Mouse (Mus musculus) right cerebral cortex, postnatal 4 days (tissue): ENCODE measurements around the gene Psmb3.
"Not testable (repeated sequence)": the region's sequence is repeated elsewhere in the genome, so short reads cannot be mapped to it uniquely, and the experiment has no call there.

Source experiments
- DNase-seq: peaks from one replicate; pipeline ENCODE4 v3.0.0-alpha.2; 2022

The Psmb3 gene

GRCm38 (mm10) chr11:97697199-97697890, 5.9 kb upstream of the Psmb3 start:
- DNase-seq, result no peak

DNA sequence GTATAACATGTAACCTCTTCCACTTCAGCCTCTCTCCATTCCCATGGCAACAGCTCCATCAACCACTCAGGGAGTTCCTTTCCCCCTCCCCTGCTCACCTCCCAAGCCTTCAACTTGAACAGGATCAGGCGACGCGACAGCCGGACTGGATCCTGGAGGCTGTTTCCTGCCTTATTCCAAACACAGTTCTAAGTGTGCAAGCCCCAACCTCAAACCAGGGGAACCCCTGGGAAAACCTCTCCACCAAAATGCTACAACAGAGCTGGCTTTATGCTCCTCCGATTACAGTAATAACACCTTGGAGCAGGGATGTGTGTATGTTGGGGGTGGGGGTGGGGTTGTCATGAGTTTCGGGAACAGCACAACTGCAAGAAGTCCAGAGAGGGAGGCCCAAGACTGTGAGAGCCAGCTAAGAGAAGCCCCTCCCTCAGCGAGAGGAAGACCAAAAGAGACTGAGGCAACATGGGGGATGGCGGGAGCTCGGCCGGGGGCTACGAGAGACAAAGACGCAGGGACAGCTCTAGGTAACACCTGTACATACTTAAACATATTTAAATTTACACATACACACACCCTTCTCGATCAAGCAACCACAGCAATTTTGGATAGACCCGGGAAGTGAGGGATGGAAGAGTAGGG, 5.2 kb upstream of the Psmb3 start:
- DNase-seq, result no peak

DNA sequence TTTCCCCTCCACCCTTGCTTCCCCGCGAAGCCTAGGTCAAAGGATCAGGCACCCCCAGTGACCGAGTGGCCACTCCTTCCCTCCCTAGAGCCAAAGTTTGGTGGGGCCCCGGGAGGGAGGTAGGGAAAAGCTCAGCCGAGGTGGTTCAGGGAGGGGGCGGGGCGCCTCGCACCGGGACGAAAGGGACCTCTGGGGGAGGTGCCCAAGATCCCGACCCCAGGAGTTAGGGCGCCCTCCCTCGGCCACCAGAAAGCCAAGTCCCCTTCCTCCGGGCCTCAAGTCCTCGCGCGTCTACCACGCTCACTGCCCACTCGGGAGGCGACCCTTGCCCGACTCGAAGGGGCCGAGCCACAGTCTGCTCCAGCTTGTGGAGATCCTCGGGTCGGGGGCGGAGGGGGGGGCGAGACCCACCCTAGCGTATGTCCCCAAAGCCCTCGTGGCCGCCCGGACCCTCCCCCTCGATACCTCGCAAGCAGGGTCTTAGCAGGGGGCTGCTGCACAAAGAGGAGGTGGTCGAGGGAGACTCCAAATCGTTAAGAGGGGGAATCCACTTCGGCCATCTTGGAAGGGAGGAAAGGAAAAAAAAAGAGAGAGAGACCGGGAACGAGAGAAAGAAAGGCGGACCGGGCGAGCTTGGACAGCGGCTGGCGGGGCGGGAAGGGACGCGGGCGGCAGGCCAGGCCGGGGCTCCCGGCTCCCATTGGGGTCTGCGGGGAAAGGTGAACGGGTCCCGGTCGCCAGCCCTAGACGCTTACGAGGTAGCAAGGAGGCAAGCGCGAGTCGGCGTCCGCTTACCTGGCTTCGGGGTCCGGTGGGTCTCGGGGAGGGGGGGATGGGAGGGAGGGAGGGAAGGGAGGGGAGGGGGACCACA, 4.2 kb upstream of the Psmb3 start:
- peak; percentile 76 for DNase-seq

DNA sequence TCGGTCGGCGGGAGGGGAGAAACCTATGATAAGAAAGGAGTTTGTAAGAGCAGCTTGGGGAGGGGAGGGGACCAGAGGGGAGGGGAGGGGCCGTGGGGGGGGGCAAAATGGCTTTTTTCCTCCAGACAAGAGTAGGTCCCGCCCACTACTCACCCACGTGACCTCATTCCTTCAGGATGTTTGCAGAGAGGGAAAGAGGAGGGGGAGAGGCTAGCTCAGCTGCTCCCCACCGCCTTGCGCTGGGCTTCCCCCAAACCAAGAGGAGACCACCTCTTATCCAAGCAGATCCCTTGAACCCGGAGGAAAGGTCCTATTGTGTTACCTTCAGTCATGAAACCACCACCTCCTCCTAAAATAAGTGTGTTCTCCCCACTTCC, 3.6 kb upstream of the Psmb3 start:
- peak; percentile 88 for DNase-seq

GRCm38 (mm10) chr11:97700003-97700745, 3.0 kb upstream of the Psmb3 start, which contains the start of gene Pcgf2:
TSS of gene Pcgf2 (minus strand) at chr11:97700497.
- peak; percentile 79 for DNase-seq

- no peak for DNase-seq
Observed at GRCm38 (mm10) chr11:97700746-97701580, 2.2 kb upstream of the Psmb3 start.

DNA sequence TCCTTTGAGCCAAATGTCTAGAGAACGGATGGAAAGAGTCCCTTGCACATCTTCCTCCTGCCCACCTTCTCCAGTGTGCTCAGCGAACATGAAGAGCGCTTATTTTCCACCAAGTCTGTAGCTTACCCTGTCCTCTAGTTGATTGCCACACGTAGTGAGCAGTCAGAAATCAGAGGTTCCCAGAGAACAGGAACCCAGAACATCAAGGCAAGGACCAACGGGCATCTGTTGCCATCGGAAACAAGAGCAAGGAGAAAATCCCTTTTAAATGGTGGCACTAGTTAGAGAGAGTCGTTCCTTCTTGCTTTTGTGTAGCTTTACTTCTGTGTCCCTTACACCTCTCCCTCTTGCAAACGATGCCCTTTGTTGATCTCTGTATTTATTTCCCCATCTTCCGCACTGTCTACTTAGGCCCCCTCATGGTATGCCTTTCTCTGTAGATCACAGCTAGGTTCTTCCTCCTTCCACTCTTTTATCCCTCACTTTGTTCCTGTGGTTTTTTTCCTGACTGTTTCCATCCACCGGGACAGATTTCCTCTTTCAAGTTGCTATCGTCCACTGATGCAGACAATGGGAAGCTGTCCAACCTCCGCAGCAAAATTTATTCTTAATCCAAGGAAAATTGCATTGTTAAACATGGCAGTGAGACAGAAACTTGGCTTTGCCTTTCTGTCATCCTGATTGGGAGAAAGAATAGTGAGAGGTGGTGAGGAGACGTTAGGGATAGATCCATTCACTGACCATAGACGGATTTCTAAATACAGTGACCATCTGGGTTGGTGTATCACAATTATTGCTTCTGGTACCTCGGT, 1.4 kb upstream of the Psmb3 start:
- no peak for DNase-seq

- peak; percentile 93 for DNase-seq
Observed at GRCm38 (mm10) chr11:97702393-97702745, 830 bp upstream of the Psmb3 start.

GRCm38 (mm10) chr11:97710067-97710466, 6.9 kb downstream of the Psmb3 start:
- DNase-seq, result not testable (repeated sequence)

DNA sequence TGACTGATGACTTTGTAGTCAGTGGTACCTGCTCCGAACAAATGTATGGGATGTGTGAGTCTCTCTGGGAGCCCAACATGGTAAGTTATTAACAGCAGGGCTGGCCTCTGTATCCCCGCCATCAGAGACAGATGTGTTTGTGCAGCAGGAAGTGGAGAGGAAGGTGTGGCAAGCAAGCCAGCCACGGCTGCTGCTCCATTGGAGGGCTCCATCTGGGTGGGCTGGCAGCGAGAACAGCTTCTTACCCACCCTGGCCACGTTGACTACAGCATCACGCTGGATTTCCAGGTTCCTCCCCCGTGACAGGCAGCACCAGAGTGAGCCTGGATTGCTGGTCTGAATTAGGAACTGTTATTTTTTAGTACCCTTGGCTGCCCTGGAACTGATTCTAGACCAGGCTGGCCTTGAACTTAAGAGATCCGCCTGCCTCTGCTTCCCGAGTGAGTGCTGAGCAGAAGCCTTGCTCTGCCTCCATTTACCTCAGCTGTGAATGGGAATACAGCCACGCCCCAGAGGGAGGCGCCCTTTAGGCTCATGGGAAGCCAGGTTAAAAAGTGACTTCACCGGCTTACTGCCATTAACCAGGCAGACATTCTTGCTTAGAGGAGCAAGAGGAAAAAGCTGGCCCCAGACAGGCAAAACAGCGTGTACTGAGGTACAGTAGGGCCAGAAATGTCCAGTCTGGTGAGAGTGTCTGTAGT, 8.2 kb downstream of the Psmb3 start:
- DNase-seq, result no peak

- DNase-seq, result no peak
Observed at GRCm38 (mm10) chr11:97712286-97712685, 9.1 kb downstream of the Psmb3 start.

- DNase-seq, result no peak
Observed at GRCm38 (mm10) chr11:97713896-97714295, 10.7 kb downstream of the Psmb3 start.

DNA sequence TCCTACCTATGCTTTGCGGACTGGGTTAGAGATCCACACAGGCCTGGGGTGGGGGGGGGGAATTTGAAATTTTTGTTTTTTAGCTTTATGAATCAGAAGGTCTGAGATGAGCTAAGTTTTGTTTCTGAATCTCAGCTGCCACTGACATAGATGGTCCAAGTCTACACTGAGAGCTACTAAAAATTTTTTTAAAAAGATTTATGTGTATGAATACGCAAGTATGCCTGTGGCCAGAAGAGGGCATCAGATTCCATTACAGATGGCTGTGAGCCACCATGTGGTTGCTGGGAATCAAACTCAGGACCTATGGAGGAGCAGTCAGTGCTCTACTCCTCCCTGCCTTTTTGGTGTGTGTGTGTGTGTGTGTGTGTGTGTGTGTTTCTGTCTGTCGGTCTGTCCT, 11.2 kb downstream of the Psmb3 start:
- DNase-seq, result no peak

DNA sequence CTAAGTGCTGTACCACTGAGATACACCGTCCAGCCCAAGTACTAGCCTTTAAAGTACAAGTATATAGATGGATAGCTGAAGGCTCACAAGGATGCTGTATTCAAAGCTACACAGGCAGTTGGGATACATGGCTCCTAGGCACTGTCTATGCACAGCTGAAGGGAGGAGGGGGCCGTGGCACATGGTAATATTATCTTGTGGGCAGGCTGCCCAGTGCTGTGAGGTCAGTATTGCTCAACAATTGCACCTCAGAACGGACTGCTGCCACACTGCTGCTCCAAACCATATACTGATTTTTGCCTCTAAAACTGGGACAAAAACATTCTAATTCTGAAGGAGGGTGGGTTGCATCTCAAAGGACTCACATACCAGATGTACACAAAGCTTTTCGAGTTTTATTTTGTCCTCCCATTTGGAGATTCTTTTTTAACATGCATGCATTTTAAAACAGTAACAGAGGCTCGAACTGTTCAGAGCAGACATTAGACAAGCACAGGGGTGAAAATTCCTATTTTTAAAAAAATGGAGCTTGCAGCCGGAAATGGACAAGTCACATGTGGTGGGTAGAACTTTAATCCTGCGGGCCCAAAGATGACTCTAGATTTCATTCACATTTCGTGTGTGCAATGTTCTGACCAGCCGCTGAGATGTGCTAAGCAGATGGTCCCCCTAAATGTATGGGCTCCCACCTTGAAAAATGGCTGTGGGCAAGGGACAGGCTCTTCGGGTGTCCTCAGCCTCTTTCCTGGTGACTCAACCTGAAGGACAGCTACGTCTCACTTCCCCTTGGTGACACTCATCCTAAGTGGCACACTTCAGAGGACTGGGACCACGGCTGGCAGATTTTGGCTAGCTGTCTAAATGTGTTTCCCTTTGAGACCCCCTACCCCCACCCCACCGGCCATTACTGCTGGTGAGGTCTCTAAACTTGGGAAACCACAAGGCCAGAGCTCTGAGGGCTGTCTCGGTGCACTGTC, 11.9 kb downstream of the Psmb3 start:
- DNase-seq, result no peak

DNA sequence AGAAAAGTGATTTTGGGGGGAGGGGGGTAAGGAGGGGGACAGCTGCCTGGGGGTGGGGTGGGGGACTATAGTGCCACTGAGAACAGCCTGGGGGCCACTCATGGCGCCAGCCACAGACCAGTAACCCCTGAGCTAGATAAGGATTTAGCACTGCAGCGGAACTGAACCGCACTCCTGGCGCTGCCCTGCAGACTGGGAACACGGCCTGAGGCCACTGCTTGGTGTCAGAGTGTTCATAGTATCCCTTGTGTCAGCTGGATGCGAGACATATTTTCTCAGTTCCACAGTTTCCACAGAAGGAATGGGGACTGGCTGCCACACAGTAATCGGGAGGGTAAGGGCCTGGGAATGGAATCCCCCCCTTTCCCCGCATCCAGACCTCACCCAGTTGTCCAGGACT, 12.8 kb downstream of the Psmb3 start:
- DNase-seq, result no peak

DNA sequence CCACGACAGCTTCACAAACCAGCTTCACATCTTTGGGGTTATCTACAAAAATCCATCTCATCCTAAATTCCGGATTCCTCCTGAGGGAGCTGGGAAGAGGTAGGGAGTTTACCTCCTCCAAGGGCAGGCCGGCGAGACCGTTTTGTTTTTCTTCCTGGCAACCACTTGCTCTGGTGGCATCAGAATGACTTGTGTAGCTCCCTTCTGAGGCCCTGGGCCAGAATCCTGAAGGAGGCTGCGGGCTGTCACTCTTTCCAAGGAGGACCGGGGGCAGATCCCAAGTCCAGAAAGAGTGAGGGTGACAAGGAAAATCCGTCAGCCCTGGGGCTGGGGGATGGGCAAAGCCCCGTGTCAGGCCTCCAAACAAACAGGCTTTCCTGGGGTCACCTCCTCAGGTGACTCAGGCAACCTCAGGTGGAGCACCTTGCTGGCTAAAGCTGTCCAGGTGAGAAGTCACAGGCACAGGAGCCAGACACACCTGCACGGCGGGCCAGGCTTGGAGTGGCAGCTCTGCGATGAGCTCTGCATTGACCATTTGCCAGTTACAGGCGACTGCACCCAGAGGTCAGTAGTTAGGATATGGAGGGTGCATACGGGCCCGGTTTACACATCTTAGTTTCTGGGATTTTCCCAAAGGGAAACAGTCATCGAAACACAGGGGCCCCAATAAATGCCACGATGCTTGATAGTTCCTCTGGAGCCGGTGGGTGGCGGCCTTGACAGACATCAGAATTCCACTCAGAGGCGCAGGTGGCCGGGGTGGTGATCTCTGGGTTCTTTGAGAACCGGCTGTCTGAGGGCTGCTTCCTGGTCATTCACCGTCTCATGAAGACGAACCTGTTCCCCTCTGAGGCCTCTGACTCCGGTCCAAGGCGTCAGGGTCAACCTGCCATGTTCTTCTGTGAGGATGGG, 14.4 kb downstream of the Psmb3 start:
- DNase-seq, result no peak

DNA sequence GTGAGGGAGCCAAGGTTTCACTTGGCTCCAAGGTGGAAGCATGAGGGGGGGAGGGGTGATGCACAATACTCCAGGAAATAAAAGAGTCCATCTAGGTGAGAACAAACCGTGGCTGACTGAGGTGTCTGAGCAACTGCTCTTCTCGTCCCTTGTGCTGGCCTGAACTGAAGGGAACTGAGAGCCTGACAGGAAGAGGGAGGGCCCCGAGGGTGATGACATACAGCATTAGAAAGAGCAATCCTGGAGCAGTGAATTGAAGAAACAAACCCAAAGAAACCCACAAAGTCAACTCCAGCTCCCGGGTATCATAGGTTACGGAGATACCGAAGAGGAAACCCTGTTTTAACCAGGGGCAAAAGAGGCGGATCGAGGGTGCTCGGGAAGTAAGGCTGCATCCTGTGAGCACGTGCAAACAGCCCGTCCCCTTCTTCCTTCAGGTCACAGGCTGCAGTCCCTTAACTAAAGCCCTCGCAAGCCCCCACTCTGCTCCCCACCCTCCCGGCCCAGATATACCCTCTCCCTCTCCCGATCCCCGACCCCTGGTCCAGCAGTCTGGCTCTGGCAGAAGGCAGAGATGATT, 15.2 kb downstream of the Psmb3 start:
- no peak for DNase-seq

GRCm38 (mm10) chr11:97719041-97719440, 15.8 kb downstream of the Psmb3 start:
- DNase-seq, result no peak
